Comparison of ENCODE assay signal across 8 mouse cellular contexts in the genomic region with DNA sequence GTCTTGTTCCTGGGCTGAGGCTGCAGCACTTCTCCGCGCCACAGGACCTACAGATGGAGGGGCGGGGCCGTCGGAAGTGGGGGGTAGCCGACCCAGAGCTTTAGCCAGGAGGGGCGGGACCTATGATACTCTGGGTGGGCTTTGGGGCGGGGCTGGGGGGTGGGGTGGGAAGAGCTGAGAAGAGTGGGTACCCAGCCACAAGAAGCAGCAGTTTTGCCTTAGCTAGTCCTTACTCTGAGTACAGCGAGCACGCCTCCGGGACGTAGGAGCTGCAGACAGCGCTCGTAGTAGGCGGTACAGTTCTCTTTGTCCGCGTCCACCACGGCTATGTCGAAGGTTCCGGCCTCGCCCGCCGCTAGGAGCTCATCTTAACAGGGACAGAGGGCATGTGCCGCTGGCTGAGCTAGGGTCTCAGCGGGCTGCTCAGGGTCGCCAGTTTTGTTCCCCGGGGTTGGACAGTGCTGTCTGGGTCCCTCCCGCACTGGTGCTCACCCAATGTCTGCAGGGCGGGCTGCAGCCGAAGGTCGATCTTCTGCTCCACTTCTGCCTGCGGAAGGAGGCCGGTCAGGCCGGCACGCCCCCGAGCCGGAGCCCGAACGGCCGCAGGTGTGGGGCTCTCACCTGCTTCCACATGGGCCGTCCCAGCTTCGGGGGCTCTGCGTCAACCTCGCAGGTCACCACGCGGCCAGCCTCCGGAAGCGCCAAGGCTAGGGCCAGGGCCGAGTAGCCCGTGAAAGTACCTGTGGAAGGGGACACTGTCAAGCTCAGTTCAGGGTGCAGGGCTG. TPM values are rescaled to one million over a fixed set of nuclear protein-coding genes. Genes with fewer than 3 reads are reported as not detected.
DNase-seq lines count a peak whose midpoint lies in the region; ATAC-seq and TF ChIP-seq lines count a peak whose summit lies in the region.

No protein-coding gene starts in this region.

- dilution Hi-C loops in CH12.LX (cut with MboI; ENCODE audit: extremely low pct_ligation_motif_present, extremely low pct_unique_long_range_greater_than_20kb, low sequenced_read_pairs), result no loop called here

- 0 out of 2 replicates have a peak, but pooled peaks have one; percentile 19 for TF ChIP-seq POLR2A in CH12.LX (IDR thresholded peaks at IDR 0.05; ENCODE audit: low read depth, low read length)

- 0 out of 2 replicates have a peak, but pooled peaks cover 4% of the 10 kb centered on the region for H3K79me2 ChIP-seq in CH12.LX (replicated peaks; ENCODE audit: control insufficient read depth, extremely low read depth, insufficient read depth, poor library complexity, severe bottlenecking)

- ATAC-seq in heart, embryonic 14.5 days (ENCODE audit: insufficient number of reproducible peaks, insufficient read depth, low FRiP score, low read depth), result peak; percentile 24

- H3K4me3 ChIP-seq in CH12.LX (replicated peaks in 1 of 3; ENCODE audit: low read depth in 2 of 3, low read length in 2 of 3, poor library complexity in 1 of 3), result peak overlapping the region; percentile 77 to 94 (median 87)
- peak overlapping the region; percentile 82 to 85 for H3K4me3 ChIP-seq in heart, embryonic 14.5 days (ENCODE audit: control insufficient read depth in 1 of 2, insufficient read depth in 1 of 2, low read depth in 1 of 2, low read length in 2 of 2)

- WGBS in heart, embryonic 14.5 days, result under 1% methylated on average over 50 of the region's 50 CpGs

- in situ Hi-C loops in CH12.LX (cut with MboI; ENCODE audit: low pct_ligation_motif_present, low pct_unique_long_range_greater_than_20kb, low sequenced_read_pairs), result no loop called here

- peak overlapping the region; percentile 3; the same call in 1 of the 2 replicates for H3K27ac ChIP-seq in CH12.LX (ENCODE audit: insufficient read depth, low read depth)
- peak overlapping the region; percentile 63 to 86 for H3K27ac ChIP-seq in heart, embryonic 14.5 days (replicated peaks in 1 of 2; ENCODE audit: control insufficient read depth in 1 of 2, insufficient read depth in 1 of 2, low read depth in 2 of 2, low read length in 2 of 2)

- H3K4me1 ChIP-seq in CH12.LX (ENCODE audit: control insufficient read depth in 1 of 2, insufficient read depth in 2 of 2), result peaks cover 0 to 39% of the 10 kb centered on the region in 2 experiments; a peak in 2 of 4 replicates
- peaks cover 17 to 23% of the 10 kb centered on the region in 2 experiments for H3K4me1 ChIP-seq in heart, embryonic 14.5 days (ENCODE audit: control insufficient read depth in 2 of 2, insufficient read depth in 2 of 2, low read length in 2 of 2)

- TF ChIP-seq RAD21 in CH12.LX (IDR thresholded peaks at IDR 0.05; ENCODE audit: low read depth, low read length), result no peak

- H3K4me2 ChIP-seq in CH12.LX (ENCODE audit: insufficient read depth, low read depth, poor library complexity, severe bottlenecking), result peak overlapping the region; percentile 80
- H3K4me2 ChIP-seq in heart, embryonic 14.5 days (ENCODE audit: low read length), result peak overlapping the region; percentile 69

- peak; percentile 69 for DNase-seq in 416B (ENCODE audit: low read depth)
- no peak for DNase-seq in CH12.LX (ENCODE audit: extremely low read depth)
- DNase-seq in cerebellum, postnatal 25 days, result peak; percentile 64 to 81
- DNase-seq in kidney, postnatal 10 days, result peak; percentile 77
- DNase-seq in lung, postnatal 4 days, result peak; percentile 63 to 73
- peak; percentile 62 for DNase-seq in right cerebral cortex, postnatal 4 days
- DNase-seq in ovary, postnatal 14 days (ENCODE audit: low spot score), result no peak

- TF ChIP-seq CTCF in CH12.LX (conservative IDR thresholded peaks at IDR 0.05 in 1 of 2, IDR thresholded peaks at IDR 0.05 in 1 of 2; ENCODE audit: low read depth in 2 of 2, low read length in 2 of 2), result no peak

- H3K36me3 ChIP-seq in CH12.LX (replicated peaks in 1 of 2; ENCODE audit: control insufficient read depth in 1 of 2, insufficient read depth in 1 of 2, low read length in 1 of 2), result peaks cover 34 to 60% of the 10 kb centered on the region in 2 experiments
- peaks cover 45% of the 10 kb centered on the region for H3K36me3 ChIP-seq in heart, embryonic 14.5 days (ENCODE audit: control insufficient read depth, insufficient read depth, low read length)

- peak overlapping the region; percentile 73; the same call in 1 of the 2 replicates for H3K9ac ChIP-seq in CH12.LX (ENCODE audit: insufficient read depth, low read depth)
- H3K9ac ChIP-seq in heart, embryonic 14.5 days (ENCODE audit: low read length), result peak overlapping the region; percentile 87

- TF ChIP-seq EP300 in CH12.LX (IDR thresholded peaks at IDR 0.05; ENCODE audit: low read length), result no peak

- H3K27me3 ChIP-seq in CH12.LX (replicated peaks), result no peaks in the 10 kb centered on the region
- no peaks in the 10 kb centered on the region for H3K27me3 ChIP-seq in heart, embryonic 14.5 days (ENCODE audit: control insufficient read depth, insufficient read depth, low read length)

- H3K9me3 ChIP-seq in CH12.LX (replicated peaks; ENCODE audit: low read length), result no peaks in the 10 kb centered on the region
- no peaks in the 10 kb centered on the region for H3K9me3 ChIP-seq in heart, embryonic 14.5 days (ENCODE audit: control insufficient read depth, low read length)

TF ChIP-seq in CH12.LX, 34 proteins besides CTCF, POLR2A, EP300 and RAD21:
- TF ChIP-seq TCF12 (IDR thresholded peaks at IDR 0.05; ENCODE audit: low read depth, low read length) (no peak), UBTF (IDR thresholded peaks at IDR 0.05; ENCODE audit: low read depth, low read length) (peak; percentile 24; the same call in 1 of the 2 replicates)

RNA-seq across cellular contexts. Expression of gene Comtd1, which starts 1.2 kb away (rescaled TPM):
- total RNA-seq in CH12.LX (2012; rRNA removed), result 30.4 and 34.9 TPM in 2 replicates
- total RNA-seq in CH12.LX (2014; rRNA removed), result 13.3 and 14.2 TPM in 2 replicates
- polyA plus RNA-seq in CH12.LX (2012; ENCODE audit: insufficient read length, low read depth), result 26.1 and 29.0 TPM in 2 replicates
- polyA plus RNA-seq in heart, embryonic 14.5 days (2014; fragmentation: Nextera tagmentation; extraction: Ambion mirVana), result 41.0 and 47.1 TPM in 2 replicates

RNA-seq across cellular contexts. Expression of gene Vdac2, which starts 22.5 kb away (rescaled TPM):
- total RNA-seq in CH12.LX (2012; rRNA removed) (268 and 332 TPM in 2 replicates), CH12.LX (2014; rRNA removed) (475 and 538 TPM in 2 replicates)
- polyA plus RNA-seq in CH12.LX (2012; ENCODE audit: insufficient read length, low read depth), result 461 and 517 TPM in 2 replicates
- 533 and 556 TPM in 2 replicates for polyA plus RNA-seq in heart, embryonic 14.5 days (2014; fragmentation: Nextera tagmentation; extraction: Ambion mirVana)

Comparison
In these comparisons a context has a peak if more than half of its experiments do, and no peak if none do; other contexts are left out.
1. DNase-seq: peak in 416B (single experiment), cerebellum, postnatal 25 days (2 of 2), kidney, postnatal 10 days (single experiment), lung, postnatal 4 days (2 of 2) and right cerebral cortex, postnatal 4 days (single experiment); none in CH12.LX (single experiment) and ovary, postnatal 14 days (single experiment).